8 mouse cellular contexts compared by ENCODE assay signal in genomic region chr7:132802691-132803090, GRCm38 (mm10). TPM values are rescaled to one million over a fixed set of nuclear protein-coding genes. Genes with fewer than 3 reads are reported as not detected.
DNase-seq lines count a peak whose midpoint lies in the region; ATAC-seq and TF ChIP-seq lines count a peak whose summit lies in the region.
"Had no signal": no experiment of that assay in that cellular context is flagged by ENCODE, and none has a peak within 500 bp of the region (broad histone marks: within the 10 kb centered on the region; RNA-seq: fewer than 3 reads in every experiment).

No protein-coding gene starts in this region.

- H3K27me3 ChIP-seq in heart, embryonic 12.5 days (replicated peaks) = no peaks in the 10 kb centered on the region
- H3K27me3 ChIP-seq in midbrain, postnatal 0 days (ENCODE audit: insufficient read depth, low read length) = no peaks in the 10 kb centered on the region
- no peaks in the 10 kb centered on the region for H3K27me3 ChIP-seq in midbrain, embryonic 10.5 days (ENCODE audit: low read depth, poor library complexity, severe bottlenecking)
- no peaks in the 10 kb centered on the region for H3K27me3 ChIP-seq in heart, postnatal 0 days (ENCODE audit: control insufficient read depth, insufficient read depth, low read length)
- H3K27me3 ChIP-seq: liver, embryonic 15.5 days had no signal

- H3K9me3 ChIP-seq in heart, embryonic 12.5 days (replicated peaks) = no peaks in the 10 kb centered on the region
- H3K9me3 ChIP-seq in midbrain, postnatal 0 days (ENCODE audit: low read length) = no peaks in the 10 kb centered on the region
- no peaks in the 10 kb centered on the region for H3K9me3 ChIP-seq in midbrain, embryonic 10.5 days (replicated peaks)
- no peaks in the 10 kb centered on the region for H3K9me3 ChIP-seq in heart, postnatal 0 days (replicated peaks; ENCODE audit: control insufficient read depth, low read length)
- H3K9me3 ChIP-seq: liver, embryonic 15.5 days had no signal

- H3K4me2 ChIP-seq in heart, embryonic 12.5 days = no peak overlapping the region
- no peak overlapping the region for H3K4me2 ChIP-seq in midbrain, postnatal 0 days (ENCODE audit: low read depth, low read length, poor library complexity, severe bottlenecking)
- no peak overlapping the region for H3K4me2 ChIP-seq in heart, postnatal 0 days (ENCODE audit: low read depth, low read length)
- H3K4me2 ChIP-seq: liver, embryonic 15.5 days had no signal

- H3K27ac ChIP-seq in heart, embryonic 12.5 days (ENCODE audit: poor library complexity, severe bottlenecking) = peak overlapping the region; percentile 74
- H3K27ac ChIP-seq in midbrain, postnatal 0 days (ENCODE audit: low read depth, low read length) = no peak overlapping the region
- H3K27ac ChIP-seq in midbrain, embryonic 10.5 days (replicated peaks) = no peak overlapping the region
- H3K27ac ChIP-seq in heart, postnatal 0 days (ENCODE audit: low read depth) = peak overlapping the region; percentile 57

- no peak for ATAC-seq in heart, embryonic 12.5 days (ENCODE audit: insufficient number of reproducible peaks, low FRiP score)
- no peak for ATAC-seq in midbrain, postnatal 0 days (ENCODE audit: low FRiP score)
- ATAC-seq in heart, postnatal 0 days (ENCODE audit: insufficient read depth, low read depth) = no peak

- no peak for TF ChIP-seq CTCF in midbrain, postnatal 0 days (IDR thresholded peaks at IDR 0.05)
- TF ChIP-seq CTCF in heart, postnatal 0 days (IDR thresholded peaks at IDR 0.05; ENCODE audit: low read depth) = no peak

- H3K4me1 ChIP-seq in heart, embryonic 12.5 days (replicated peaks) = peaks cover 84% of the 10 kb centered on the region
- H3K4me1 ChIP-seq in midbrain, postnatal 0 days (ENCODE audit: insufficient read depth, low read length) = no peaks in the 10 kb centered on the region
- peaks cover 51% of the 10 kb centered on the region for H3K4me1 ChIP-seq in midbrain, embryonic 10.5 days
- peaks cover 79% of the 10 kb centered on the region for H3K4me1 ChIP-seq in heart, postnatal 0 days (ENCODE audit: control insufficient read depth, insufficient read depth)

- TF ChIP-seq EP300 in heart, postnatal 0 days (IDR thresholded peaks at IDR 0.05; ENCODE audit: low read depth) = no peak

- WGBS in heart, embryonic 12.5 days = 48% methylated on average over 11 of the region's 11 CpGs
- WGBS in midbrain, postnatal 0 days = 92% methylated on average over 11 of the region's 11 CpGs
- 89% methylated on average over 11 of the region's 11 CpGs for WGBS in midbrain, embryonic 10.5 days
- WGBS in heart, postnatal 0 days = 45% methylated on average over 11 of the region's 11 CpGs

- H3K9ac ChIP-seq in heart, embryonic 12.5 days = peak overlapping the region; percentile 42; the same call in 1 of the 2 replicates
- 0 out of 2 replicates have a peak overlapping the region, but pooled peaks have one; percentile 13 for H3K9ac ChIP-seq in midbrain, postnatal 0 days (replicated peaks; ENCODE audit: low read length, poor library complexity, severe bottlenecking)
- no peak overlapping the region; the same call in 1 of the 2 replicates for H3K9ac ChIP-seq in heart, postnatal 0 days (replicated peaks; ENCODE audit: low read depth, low read length)
- H3K9ac ChIP-seq: liver, embryonic 15.5 days had no signal

- no peak for DNase-seq in heart, adult 9 months (ENCODE audit: low spot score in 2 of 2)
- no peak for DNase-seq in midbrain, postnatal 0 days (ENCODE audit: low spot score)
- no peak for DNase-seq in midbrain, embryonic 10.5 days (ENCODE audit: low spot score)
- no peak for DNase-seq in heart, postnatal 0 days (ENCODE audit: low spot score)
- DNase-seq in lung, postnatal 4 days = peak; percentile 13 to 29
- no peak for DNase-seq in adipocyte (ENCODE audit: low spot score)

- 0 out of 2 replicates have a peak, but pooled peaks cover 5% of the 10 kb centered on the region for H3K36me3 ChIP-seq in heart, embryonic 12.5 days
- peaks cover 4% of the 10 kb centered on the region; the same call in 1 of the 2 replicates for H3K36me3 ChIP-seq in midbrain, postnatal 0 days (ENCODE audit: insufficient read depth, low read length)
- H3K36me3 ChIP-seq in midbrain, embryonic 10.5 days = peaks cover 4% of the 10 kb centered on the region; the same call in 1 of the 2 replicates
- H3K36me3 ChIP-seq in heart, postnatal 0 days (replicated peaks; ENCODE audit: control insufficient read depth, insufficient read depth, low read length) = no peaks in the 10 kb centered on the region

- no peak overlapping the region for H3K4me3 ChIP-seq in heart, embryonic 12.5 days
- no peak overlapping the region for H3K4me3 ChIP-seq in midbrain, postnatal 0 days (ENCODE audit: low read depth, low read length)
- H3K4me3 ChIP-seq in midbrain, embryonic 10.5 days = no peak overlapping the region
- no peak overlapping the region for H3K4me3 ChIP-seq in heart, postnatal 0 days (ENCODE audit: low read depth, low read length)
- H3K4me3 ChIP-seq: liver, embryonic 15.5 days had no signal

RNA-seq across cellular contexts. Expression of gene Fam53b, which starts 11.0 kb away (rescaled TPM):
- 15.3 and 17.0 TPM in 2 replicates for polyA plus RNA-seq in heart, embryonic 12.5 days (2016; fragmentation: Nextera tagmentation; extraction: Ambion mirVana)
- total RNA-seq in midbrain, postnatal 0 days (2014; rRNA removed) = 8.0 and 17.3 TPM in 2 replicates
- polyA plus RNA-seq in midbrain, postnatal 0 days (2015; fragmentation: Nextera tagmentation; extraction: Ambion mirVana) = 7.3 and 9.4 TPM in 2 replicates
- polyA plus RNA-seq in midbrain, embryonic 10.5 days (2016; fragmentation: Nextera tagmentation; extraction: Ambion mirVana) = 23.1 and 25.0 TPM in 2 replicates
- 18.6 and 28.6 TPM in 2 replicates for total RNA-seq in heart, postnatal 0 days (2014; rRNA removed; ENCODE audit: low replicate concordance)
- 11.4 and 13.1 TPM in 2 replicates for polyA plus RNA-seq in heart, postnatal 0 days (2015; fragmentation: Nextera tagmentation; extraction: Ambion mirVana)

RNA-seq across cellular contexts. Expression of gene Eef1akmt2, which starts 49.8 kb away (rescaled TPM):
- 37.9 and 45.9 TPM in 2 replicates for polyA plus RNA-seq in heart, embryonic 12.5 days (2016; fragmentation: Nextera tagmentation; extraction: Ambion mirVana)
- total RNA-seq in midbrain, postnatal 0 days (2014; rRNA removed) = 52.1 and 62.1 TPM in 2 replicates
- polyA plus RNA-seq in midbrain, postnatal 0 days (2015; fragmentation: Nextera tagmentation; extraction: Ambion mirVana) = 80.1 and 84.2 TPM in 2 replicates
- 80.7 and 82.0 TPM in 2 replicates for polyA plus RNA-seq in midbrain, embryonic 10.5 days (2016; fragmentation: Nextera tagmentation; extraction: Ambion mirVana)
- 21.1 and 22.7 TPM in 2 replicates for total RNA-seq in heart, postnatal 0 days (2014; rRNA removed; ENCODE audit: low replicate concordance)
- 29.2 and 32.5 TPM in 2 replicates for polyA plus RNA-seq in heart, postnatal 0 days (2015; fragmentation: Nextera tagmentation; extraction: Ambion mirVana)

RNA-seq across cellular contexts. Expression of gene Abraxas2, which starts 56.3 kb away (rescaled TPM):
- polyA plus RNA-seq in heart, embryonic 12.5 days (2016; fragmentation: Nextera tagmentation; extraction: Ambion mirVana) = 26.6 and 27.8 TPM in 2 replicates
- total RNA-seq in midbrain, postnatal 0 days (2014; rRNA removed) = 26.7 and 28.8 TPM in 2 replicates
- 31.1 and 32.3 TPM in 2 replicates for polyA plus RNA-seq in midbrain, postnatal 0 days (2015; fragmentation: Nextera tagmentation; extraction: Ambion mirVana)
- 36.2 and 36.6 TPM in 2 replicates for polyA plus RNA-seq in midbrain, embryonic 10.5 days (2016; fragmentation: Nextera tagmentation; extraction: Ambion mirVana)
- total RNA-seq in heart, postnatal 0 days (2014; rRNA removed; ENCODE audit: low replicate concordance) = 25.7 and 28.9 TPM in 2 replicates
- polyA plus RNA-seq in heart, postnatal 0 days (2015; fragmentation: Nextera tagmentation; extraction: Ambion mirVana) = 23.3 and 24.1 TPM in 2 replicates

Comparison
In these comparisons a context has a peak if more than half of its experiments do, and no peak if none do; other contexts are left out.
1. H3K27ac ChIP-seq: peak in heart, embryonic 12.5 days (single experiment) and heart, postnatal 0 days (single experiment); none in midbrain, postnatal 0 days (single experiment) and midbrain, embryonic 10.5 days (single experiment).
2. DNase-seq: peak in lung, postnatal 4 days (2 of 2); none in heart, adult 9 months (0 of 2), midbrain, postnatal 0 days (single experiment), midbrain, embryonic 10.5 days (single experiment), heart, postnatal 0 days (single experiment) and adipocyte (single experiment).